Mouse (Mus musculus): ENCODE results near the gene Nkx3-2.

Nkx3-2 gene

GRCm38 (mm10) chr5:41762141-41762946 is 2.0 kb downstream of the Nkx3-2 start:
- no peak for DNase-seq

GRCm38 (mm10) chr5:41761509-41762140 is 2.7 kb downstream of the Nkx3-2 start:
- no peak for DNase-seq

- DNase-seq: no peak
Observed at GRCm38 (mm10) chr5:41760831-41761508, 3.3 kb downstream of the Nkx3-2 start.

- DNase-seq: no peak
Observed at GRCm38 (mm10) chr5:41760071-41760470, 4.2 kb downstream of the Nkx3-2 start.

- DNase-seq: no peak
Observed at GRCm38 (mm10) chr5:41758671-41759639, 5.3 kb downstream of the Nkx3-2 start.

- DNase-seq: no peak
Observed at GRCm38 (mm10) chr5:41757338-41757737, 7.0 kb downstream of the Nkx3-2 start.

- DNase-seq: no peak
Observed at GRCm38 (mm10) chr5:41756396-41756795, 7.9 kb downstream of the Nkx3-2 start.

- DNase-seq: no peak
Observed at GRCm38 (mm10) chr5:41755373-41755960, 8.8 kb downstream of the Nkx3-2 start.

GRCm38 (mm10) chr5:41754836-41755235 is 9.5 kb downstream of the Nkx3-2 start:
- no peak for DNase-seq

GRCm38 (mm10) chr5:41754226-41754775 is 10.0 kb downstream of the Nkx3-2 start:
- no peak for DNase-seq

GRCm38 (mm10) chr5:41752721-41753120 is 11.6 kb downstream of the Nkx3-2 start:
- DNase-seq: no peak

- DNase-seq: no peak
Observed at GRCm38 (mm10) chr5:41744898-41745780, 19.2 kb downstream of the Nkx3-2 start.

GRCm38 (mm10) chr5:41744234-41744633 is 20.1 kb downstream of the Nkx3-2 start:
- no peak for DNase-seq

- no peak for DNase-seq
Observed at GRCm38 (mm10) chr5:41738817-41739216, 25.5 kb downstream of the Nkx3-2 start.

- DNase-seq: no peak
Observed at GRCm38 (mm10) chr5:41737039-41737438, 27.3 kb downstream of the Nkx3-2 start.

- no peak for DNase-seq
Observed at GRCm38 (mm10) chr5:41727017-41727416, 37.3 kb downstream of the Nkx3-2 start.

- no peak for DNase-seq
Observed at GRCm38 (mm10) chr5:41725573-41725972, 38.7 kb downstream of the Nkx3-2 start.
